Mouse (Mus musculus): ENCODE data around the gene C1qtnf7.

- TF ChIP-seq CTCF (IDR thresholded peaks at IDR 0.05; ENCODE audit: low read depth), result no peak
- no peak for TF ChIP-seq EP300 (IDR thresholded peaks at IDR 0.05; ENCODE audit: low read depth)
These were observed 35.3 kb upstream of the C1qtnf7 start for GRCm38 (mm10) chr5:43480046-43480445.
